Mouse (Mus musculus) ovary, adult 10 weeks (tissue): Measurements from ENCODE around the gene Bpi. TPM values are rescaled to one million over a fixed set of nuclear protein-coding genes. Genes with fewer than 3 reads are reported as not detected.

Experiments
- polyA plus RNA-seq: library from polyadenylated mRNA; stranded (reverse); fragments of 350-450 nt; fragmentation: Illumina TruSeq; extraction: RNeasy Lipid Tissue Mini Kit (QIAGEN cat#74804); gene quantifications from one replicate; pipeline ENCODE4 v1.2.3, GENCODE M21; 2014

Gene Bpi
- not detected for polyA plus RNA-seq

DNA sequence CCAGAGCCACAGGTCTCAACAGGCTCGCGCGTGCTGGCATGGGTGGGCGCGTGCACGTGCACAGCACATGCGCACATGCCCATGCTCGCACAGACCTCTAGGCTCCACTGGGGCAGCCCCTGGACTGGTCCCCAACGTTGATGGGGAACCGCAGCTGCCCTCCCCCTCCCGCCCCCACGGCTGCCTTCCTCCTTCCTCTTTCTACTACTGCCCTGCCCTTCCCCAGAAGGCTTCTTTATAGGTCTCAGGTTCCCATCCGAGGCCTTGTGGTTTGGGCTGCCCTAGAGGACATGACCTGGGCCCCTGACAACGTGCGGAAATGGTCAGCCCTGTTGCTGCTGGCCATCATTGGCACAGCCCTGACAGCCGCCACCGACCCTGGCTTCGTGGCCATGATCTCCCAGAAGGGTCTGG lies at the start of gene Bpi:
TSS of gene Bpi (plus strand) at position 90 of the 414 bp plus-strand sequence.

DNA sequence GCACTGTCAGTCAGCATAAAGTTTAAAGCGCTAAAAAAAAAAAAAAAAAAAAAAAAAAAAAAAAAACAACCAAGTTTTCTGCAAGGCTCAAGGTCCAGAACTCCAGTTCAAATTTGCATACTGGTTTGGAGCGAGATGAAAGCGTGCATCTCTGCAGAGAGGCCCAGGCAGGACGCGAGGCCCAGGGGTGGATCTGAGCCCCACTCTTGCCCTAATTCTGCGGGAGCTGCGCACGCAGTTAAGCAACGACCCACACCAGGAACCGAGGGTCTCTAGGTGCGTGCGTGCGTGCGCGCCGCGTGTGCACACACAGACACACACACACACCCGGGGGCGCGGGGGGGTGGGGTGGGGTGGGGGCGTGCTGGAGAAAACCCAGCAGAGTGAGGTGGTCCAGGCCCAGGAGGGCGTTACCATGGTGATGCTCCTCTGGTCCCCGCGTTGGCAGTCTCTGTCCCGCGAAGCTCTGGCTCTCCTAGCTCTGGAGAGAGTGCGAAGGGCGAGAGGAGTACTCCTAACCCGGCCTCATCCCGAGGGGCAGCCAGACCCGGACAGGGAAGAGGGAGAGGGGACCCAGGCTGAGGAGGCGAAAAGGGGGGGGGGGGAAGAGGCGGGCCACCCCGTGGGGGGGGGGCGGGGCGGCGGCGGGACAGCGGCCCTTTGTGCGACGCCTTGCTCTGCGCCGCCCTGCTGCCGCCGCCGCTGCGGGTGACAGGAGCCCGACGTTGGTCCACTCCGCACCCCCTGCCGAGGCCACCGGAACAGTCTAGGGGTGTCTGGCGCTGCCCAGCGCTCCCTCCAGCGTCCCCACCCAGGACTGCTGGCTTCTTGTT lies 29.0 kb upstream of the Bpi start, which contains the start of gene D630003M21Rik:
TSS of gene D630003M21Rik (minus strand) at position 553 of the 833 bp plus-strand sequence.

DNA sequence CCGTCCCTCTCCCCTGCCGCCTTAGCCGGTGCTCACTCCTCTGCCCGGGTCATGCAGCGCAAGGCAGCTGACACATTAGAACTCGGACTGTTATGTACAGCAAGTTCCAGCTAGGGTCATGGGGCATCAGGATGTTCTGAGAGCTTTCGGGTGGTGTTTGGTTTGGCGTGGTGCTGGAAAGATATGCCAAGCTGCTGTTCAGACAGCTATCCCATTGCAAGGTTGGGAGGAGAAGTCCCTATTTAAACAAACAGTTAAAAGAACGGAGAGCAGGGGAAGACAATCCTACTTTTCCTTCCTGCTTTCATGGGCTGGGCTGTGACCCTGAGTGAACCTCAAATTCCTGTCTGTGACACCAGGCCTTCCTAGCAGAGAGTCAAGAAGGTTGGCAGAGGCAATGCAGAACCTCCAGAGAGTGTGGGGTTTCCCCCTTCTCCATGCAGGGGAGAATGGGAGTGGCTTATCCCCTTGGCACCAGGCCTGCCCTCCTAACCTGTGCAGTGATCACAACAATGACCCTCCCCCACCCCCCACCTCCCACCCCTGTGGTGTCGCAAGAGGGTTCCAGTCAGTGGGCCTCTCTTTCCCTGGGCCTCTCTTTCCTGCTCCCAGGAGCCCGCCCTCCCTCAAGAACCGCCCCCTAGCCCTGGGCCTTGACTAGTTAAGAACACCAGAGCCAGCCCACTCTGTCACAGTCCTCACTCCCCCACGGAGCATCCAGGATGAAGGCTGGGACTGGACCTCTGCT lies 48.2 kb downstream of the Bpi start, which contains the start of gene Lbp:
TSS of gene Lbp (plus strand) at position 546 of the 748 bp plus-strand sequence.

Other genes starting within 250 kb of the Bpi start
- gene Tti1, start 229.7 kb upstream of the Bpi start, polyA plus RNA-seq, result 16.5 TPM
- gene Rprd1b, start 229.6 kb upstream of the Bpi start, polyA plus RNA-seq, result 14.7 TPM
- gene Tgm2, start 111.7 kb upstream of the Bpi start, polyA plus RNA-seq, result 3.3 TPM
- 0.26 TPM for gene D630003M21Rik, start 28.9 kb upstream of the Bpi start, polyA plus RNA-seq
- 33.7 TPM for gene Lbp, start 48.4 kb downstream of the Bpi start, polyA plus RNA-seq
- 3.1 TPM for gene Snhg11, start 117.5 kb downstream of the Bpi start, polyA plus RNA-seq
- gene Ralgapb, start 151.8 kb downstream of the Bpi start, polyA plus RNA-seq, result 68.0 TPM
- not detected for gene Adig, start 244.5 kb downstream of the Bpi start, polyA plus RNA-seq